Mouse (Mus musculus) limb, embryonic 15.5 days (tissue): ENCODE measurements at regions not wholly inside any gene's neighbourhood (a gene's known extent, or its start where the extent isn't known, plus 50 kb on each side); places are given as distances from the start of the nearest gene placed in this dataset.

Experiments used
- ATAC-seq: fragments of 200-750 bp; cut with Nextera tagmentation; 2 replicates; pipeline ENCODE4 v1.8.0; 2017; ENCODE audit warnings: low read depth, moderate TSS enrichment; ENCODE audit not compliant: insufficient number of reproducible peaks, low FRiP score, low TSS enrichment
- H3K27ac ChIP-seq: fragments of 300-500 bp; sonication (generic); 2 replicates; pipeline ENCODE4 v1.5.1; 2015; ENCODE audit warnings: moderate library complexity, mild to moderate bottlenecking, inconsistent platforms
- H3K27me3 ChIP-seq: fragments of 300-500 bp; sonication (generic); 2 replicates; pipeline ENCODE4 v1.6.1; 2015; ENCODE audit warnings: inconsistent platforms
- H3K36me3 ChIP-seq: fragments of 300-500 bp; sonication (generic); 2 replicates; pipeline ENCODE4 v1.6.1; 2015; ENCODE audit warnings: inconsistent platforms
- H3K4me1 ChIP-seq: fragments of 300-500 bp; sonication (generic); 2 replicates; pipeline ENCODE4 v1.6.1; 2015; ENCODE audit warnings: inconsistent platforms
- H3K4me2 ChIP-seq: fragments of 300-500 bp; sonication (generic); 2 replicates; pipeline ENCODE4 v1.6.1; 2015; ENCODE audit warnings: mild to moderate bottlenecking, inconsistent platforms
- H3K4me3 ChIP-seq: fragments of 300-500 bp; sonication (generic); 2 replicates; pipeline ENCODE4 v1.5.1; 2015; ENCODE audit warnings: mild to moderate bottlenecking, inconsistent platforms
- H3K9ac ChIP-seq: fragments of 300-500 bp; sonication (generic); 2 replicates; pipeline ENCODE4 v1.6.1; 2015; ENCODE audit warnings: inconsistent platforms
- H3K9me3 ChIP-seq: fragments of 300-500 bp; sonication (generic); 2 replicates; pipeline ENCODE4 v1.6.1; 2016; ENCODE audit warnings: inconsistent platforms
- WGBS: fragments of 180-500 bp; shearing (Covaris S2); methylation state at CpG from one replicate; pipeline ENCODE4 v1.1.7; 2015; 5-methylcytosine and 5-hydroxymethylcytosine counted together

- Histone ChIP-seq H3K4me1 (no peaks in the 10 kb centered on the region), H3K27ac (no peak overlapping the region), H3K36me3 (no peaks in the 10 kb centered on the region), H3K9me3 (no peaks in the 10 kb centered on the region), H3K4me3 (no peak overlapping the region), H3K9ac (no peak overlapping the region), H3K4me2 (no peak overlapping the region), H3K27me3 (no peaks in the 10 kb centered on the region)
- ATAC-seq, result no peak
- 58% methylated on average over 3 of the region's 3 CpGs for WGBS
Measured at GRCm38 (mm10) chr12:58530306-58530705, 261.2 kb upstream of the Clec14a start.

DNA sequence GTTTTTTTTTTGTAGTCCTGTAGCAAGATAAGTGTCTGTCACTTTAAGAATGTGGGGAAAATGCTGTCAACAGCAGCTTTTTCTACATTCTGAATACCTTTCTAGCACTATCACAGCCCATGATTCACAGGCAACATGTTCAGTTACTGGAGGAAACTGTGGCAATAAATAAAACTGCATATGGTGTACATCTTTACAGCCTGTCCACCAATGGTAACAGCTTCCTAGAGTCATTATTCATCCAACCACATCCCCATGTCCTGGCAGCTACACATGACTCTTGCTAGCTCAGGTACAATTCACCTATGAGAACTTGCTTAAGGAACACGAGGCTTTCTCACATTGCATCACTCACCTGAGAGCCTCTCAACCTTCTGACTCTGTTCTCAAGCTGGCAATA lies 247.7 kb upstream of the Clec14a start:
- H3K27me3 ChIP-seq, result no peaks in the 10 kb centered on the region
- 33% methylated on average over 1 of the region's 1 CpGs for WGBS
- no peaks in the 10 kb centered on the region for H3K9me3 ChIP-seq
- no peak overlapping the region for H3K4me2 ChIP-seq
- no peak overlapping the region for H3K9ac ChIP-seq
- no peaks in the 10 kb centered on the region for H3K4me1 ChIP-seq
- no peak for ATAC-seq
- H3K4me3 ChIP-seq, result no peak overlapping the region
- no peaks in the 10 kb centered on the region for H3K36me3 ChIP-seq
- H3K27ac ChIP-seq, result no peak overlapping the region

GRCm38 (mm10) chr12:58513951-58514350 lies 244.9 kb upstream of the Clec14a start:
- Histone ChIP-seq H3K9ac (no peak overlapping the region), H3K27ac (no peak overlapping the region), H3K4me2 (no peak overlapping the region), H3K9me3 (no peaks in the 10 kb centered on the region), H3K4me1 (no peaks in the 10 kb centered on the region), H3K4me3 (no peak overlapping the region), H3K36me3 (no peaks in the 10 kb centered on the region), H3K27me3 (no peaks in the 10 kb centered on the region)
- no peak for ATAC-seq
- WGBS, result 91% methylated on average over 1 of the region's 1 CpGs

GRCm38 (mm10) chr12:58512645-58513044 lies 243.6 kb upstream of the Clec14a start:
- Histone ChIP-seq H3K9me3 (no peaks in the 10 kb centered on the region), H3K4me2 (no peak overlapping the region), H3K27ac (no peak overlapping the region), H3K9ac (no peak overlapping the region), H3K27me3 (no peaks in the 10 kb centered on the region), H3K36me3 (no peaks in the 10 kb centered on the region), H3K4me1 (no peaks in the 10 kb centered on the region), H3K4me3 (no peak overlapping the region)
- 60% methylated on average over 7 of the region's 7 CpGs for WGBS
- no peak for ATAC-seq

DNA sequence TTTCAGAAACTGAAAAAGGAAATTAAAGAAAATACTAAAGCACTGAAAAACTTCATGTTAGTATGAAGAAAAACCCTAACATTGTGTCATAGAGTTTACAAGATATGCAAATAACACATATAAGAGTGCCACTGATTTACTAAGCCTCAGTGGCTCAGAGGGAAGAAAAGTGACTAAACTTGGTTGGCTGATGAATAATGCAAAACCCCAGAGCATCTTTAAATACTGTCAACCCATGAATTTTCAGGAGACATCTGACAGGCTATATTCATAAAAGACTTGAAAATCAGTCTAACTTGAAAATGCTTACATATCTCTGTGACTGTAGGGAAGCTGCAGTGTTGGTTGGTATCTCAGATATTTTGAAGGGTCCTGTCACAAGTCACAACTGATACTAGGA lies 235.2 kb upstream of the Clec14a start:
- Histone ChIP-seq H3K4me3 (no peak overlapping the region), H3K4me1 (no peaks in the 10 kb centered on the region), H3K27ac (no peak overlapping the region), H3K4me2 (no peak overlapping the region), H3K27me3 (no peaks in the 10 kb centered on the region), H3K9me3 (no peaks in the 10 kb centered on the region), H3K36me3 (no peaks in the 10 kb centered on the region), H3K9ac (no peak overlapping the region)
- ATAC-seq, result no peak

DNA sequence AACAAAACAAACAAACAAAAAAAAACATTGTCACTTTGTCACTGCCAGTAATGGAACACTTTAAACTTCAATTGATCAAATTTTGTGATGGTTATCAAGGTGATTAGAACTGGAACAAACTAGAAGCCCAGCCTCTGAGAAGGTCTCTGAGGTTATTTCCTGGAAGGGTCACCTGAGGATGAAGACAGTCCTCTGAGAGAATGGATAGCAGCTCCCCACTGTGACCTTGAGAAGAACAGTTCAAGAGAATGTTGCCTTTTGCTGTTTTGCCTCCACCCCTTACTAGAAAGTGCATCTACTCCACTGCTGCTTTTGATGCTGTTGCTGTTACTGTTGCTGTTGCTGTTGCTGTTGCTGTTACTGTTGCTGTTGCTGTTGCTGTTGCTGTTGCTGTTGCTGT lies 205.1 kb upstream of the Clec14a start:
- H3K4me2 ChIP-seq, result no peak overlapping the region
- H3K4me1 ChIP-seq, result no peaks in the 10 kb centered on the region
- H3K9ac ChIP-seq, result no peak overlapping the region
- ATAC-seq, result no peak
- H3K27ac ChIP-seq, result no peak overlapping the region
- no peaks in the 10 kb centered on the region for H3K27me3 ChIP-seq
- no peaks in the 10 kb centered on the region for H3K36me3 ChIP-seq
- H3K9me3 ChIP-seq, result no peaks in the 10 kb centered on the region
- H3K4me3 ChIP-seq, result no peak overlapping the region

DNA sequence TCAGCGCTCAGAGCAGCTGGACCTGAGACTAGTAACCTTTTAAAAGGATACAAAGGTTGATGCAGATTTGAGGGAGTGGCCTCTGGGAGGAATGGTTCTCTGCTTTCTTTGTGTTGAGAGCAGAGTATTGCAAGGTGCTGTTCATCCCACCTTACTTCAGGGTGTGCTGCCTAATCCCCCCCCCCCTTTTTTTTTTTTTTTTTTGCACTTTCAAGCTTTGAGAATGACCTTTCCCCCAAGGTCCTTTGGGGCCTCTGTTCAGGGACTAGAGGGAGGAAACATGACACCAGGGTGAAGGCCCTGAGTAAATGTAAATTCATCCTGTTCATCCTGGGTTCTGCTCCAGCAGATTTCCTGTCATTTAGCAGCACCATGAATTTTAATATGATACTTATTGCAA lies 204.4 kb upstream of the Clec14a start:
- H3K27me3 ChIP-seq, result no peaks in the 10 kb centered on the region
- H3K4me1 ChIP-seq, result no peaks in the 10 kb centered on the region
- no peaks in the 10 kb centered on the region for H3K9me3 ChIP-seq
- H3K27ac ChIP-seq, result no peak overlapping the region
- no peak overlapping the region for H3K4me2 ChIP-seq
- no peaks in the 10 kb centered on the region for H3K36me3 ChIP-seq
- H3K9ac ChIP-seq, result no peak overlapping the region
- H3K4me3 ChIP-seq, result no peak overlapping the region
- ATAC-seq, result no peak
- 68% methylated on average over 1 of the region's 1 CpGs for WGBS

DNA sequence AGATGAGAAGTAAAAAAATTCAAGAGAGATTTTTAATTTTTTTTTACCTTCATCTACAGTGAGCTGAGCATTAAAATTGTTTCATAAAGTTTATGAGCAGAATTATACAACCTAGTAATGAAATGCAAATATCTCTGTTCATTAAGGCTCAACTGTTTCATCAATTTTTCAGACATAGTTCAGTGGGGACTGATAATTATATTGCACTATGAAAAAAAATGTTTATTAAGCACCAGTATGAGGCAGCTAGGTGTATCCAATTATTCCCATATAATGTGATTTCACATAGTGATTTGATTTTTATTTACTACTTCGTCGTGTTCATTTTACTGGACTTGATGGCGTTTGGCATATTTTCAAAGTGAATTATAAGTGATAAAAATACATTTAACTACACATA lies 191.4 kb upstream of the Clec14a start:
- no peak overlapping the region for H3K27ac ChIP-seq
- no peaks in the 10 kb centered on the region for H3K36me3 ChIP-seq
- ATAC-seq, result no peak
- 56% methylated on average over 3 of the region's 3 CpGs for whole genome bisulfite sequencing
- H3K4me2 ChIP-seq, result no peak overlapping the region
- no peaks in the 10 kb centered on the region for H3K9me3 ChIP-seq
- no peak overlapping the region for H3K4me3 ChIP-seq
- H3K4me1 ChIP-seq, result no peaks in the 10 kb centered on the region
- no peak overlapping the region for H3K9ac ChIP-seq
- no peaks in the 10 kb centered on the region for H3K27me3 ChIP-seq

DNA sequence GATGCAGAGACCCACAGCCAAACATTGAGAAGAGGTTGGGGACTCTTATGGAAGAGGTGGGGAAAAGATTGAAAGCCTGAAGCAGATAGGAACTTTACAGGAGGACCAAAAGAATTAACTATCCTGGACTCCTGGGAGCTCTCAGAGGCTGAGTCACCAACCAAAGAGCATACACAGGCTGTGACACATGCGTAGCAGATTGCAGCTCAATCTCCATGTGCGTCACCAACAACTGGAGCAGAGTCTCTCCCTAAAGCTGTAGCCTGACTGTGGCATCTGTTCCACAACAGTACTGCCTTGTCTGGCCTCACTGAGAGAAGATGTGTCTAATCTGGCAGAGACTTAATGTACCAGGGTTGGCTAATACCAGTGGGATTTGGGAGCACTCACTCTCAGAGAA lies 185.7 kb upstream of the Clec14a start:
- 84% methylated on average over 2 of the region's 2 CpGs for WGBS
- no peaks in the 10 kb centered on the region for H3K9me3 ChIP-seq

GRCm38 (mm10) chr12:58443007-58443406 lies 173.9 kb upstream of the Clec14a start:
- Histone ChIP-seq H3K36me3 (no peaks in the 10 kb centered on the region), H3K4me1 (no peaks in the 10 kb centered on the region), H3K27me3 (no peaks in the 10 kb centered on the region), H3K9ac (no peak overlapping the region), H3K9me3 (no peaks in the 10 kb centered on the region), H3K27ac (no peak overlapping the region), H3K4me2 (no peak overlapping the region), H3K4me3 (no peak overlapping the region)
- 34% methylated on average over 3 of the region's 3 CpGs for WGBS
- no peak for ATAC-seq

More for the DNA sequence above, 185.7 kb upstream of the Clec14a start:
- no peak overlapping the region for H3K4me3 ChIP-seq
- no peaks in the 10 kb centered on the region for H3K36me3 ChIP-seq
- no peak overlapping the region for H3K4me2 ChIP-seq
- no peak overlapping the region for H3K27ac ChIP-seq
- no peak for ATAC-seq
- no peaks in the 10 kb centered on the region for H3K4me1 ChIP-seq
- no peak overlapping the region for H3K9ac ChIP-seq
- H3K27me3 ChIP-seq, result no peaks in the 10 kb centered on the region

DNA sequence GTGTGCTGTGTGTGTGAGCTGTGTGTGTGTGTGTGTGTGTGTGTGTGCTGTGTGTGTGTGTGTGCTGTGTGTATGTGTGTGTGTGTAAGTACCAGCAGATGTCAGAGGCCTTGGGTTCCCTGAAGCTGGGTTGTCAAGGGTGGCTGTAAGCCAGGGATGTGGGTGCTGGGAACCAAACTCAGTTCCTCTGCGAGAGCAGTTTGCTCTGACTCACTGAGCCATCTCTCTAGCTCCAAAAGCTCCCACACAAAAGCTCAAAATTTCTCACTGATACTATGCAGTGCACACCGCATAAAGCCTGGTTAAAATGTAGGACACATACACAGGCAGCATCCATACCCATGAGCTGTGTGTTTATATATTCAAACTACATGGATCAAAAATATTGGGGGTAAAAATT lies 172.9 kb upstream of the Clec14a start:
- Histone ChIP-seq H3K9me3 (no peaks in the 10 kb centered on the region), H3K36me3 (no peaks in the 10 kb centered on the region), H3K27ac (no peak overlapping the region), H3K4me1 (no peaks in the 10 kb centered on the region), H3K9ac (no peak overlapping the region), H3K4me2 (no peak overlapping the region), H3K4me3 (no peak overlapping the region), H3K27me3 (no peaks in the 10 kb centered on the region)
- ATAC-seq, result no peak
- 96% methylated on average over 2 of the region's 2 CpGs for WGBS

DNA sequence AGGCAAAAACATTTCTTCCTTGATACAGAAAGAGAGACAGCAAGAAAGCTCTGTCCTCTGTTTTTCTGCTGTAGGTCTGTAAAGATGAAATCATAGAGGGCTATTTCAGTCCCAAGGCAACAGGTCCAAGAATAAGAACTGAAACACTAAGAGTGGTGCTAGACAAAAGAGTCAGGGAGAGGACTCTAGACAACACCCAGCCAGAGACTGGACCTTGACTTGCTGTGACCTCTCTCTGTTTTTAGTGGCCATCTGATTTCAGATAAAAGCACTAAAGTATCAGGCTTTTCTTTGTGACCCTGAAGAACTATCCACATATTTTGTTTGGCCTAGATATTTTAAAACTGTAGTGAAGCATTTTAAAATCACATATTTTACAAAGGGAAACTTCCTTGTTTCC lies 171.6 kb upstream of the Clec14a start:
- Histone ChIP-seq H3K36me3 (no peaks in the 10 kb centered on the region), H3K4me2 (no peak overlapping the region), H3K9me3 (no peaks in the 10 kb centered on the region), H3K4me3 (no peak overlapping the region), H3K4me1 (no peaks in the 10 kb centered on the region), H3K27me3 (no peaks in the 10 kb centered on the region), H3K9ac (no peak overlapping the region), H3K27ac (no peak overlapping the region)
- no peak for ATAC-seq

DNA sequence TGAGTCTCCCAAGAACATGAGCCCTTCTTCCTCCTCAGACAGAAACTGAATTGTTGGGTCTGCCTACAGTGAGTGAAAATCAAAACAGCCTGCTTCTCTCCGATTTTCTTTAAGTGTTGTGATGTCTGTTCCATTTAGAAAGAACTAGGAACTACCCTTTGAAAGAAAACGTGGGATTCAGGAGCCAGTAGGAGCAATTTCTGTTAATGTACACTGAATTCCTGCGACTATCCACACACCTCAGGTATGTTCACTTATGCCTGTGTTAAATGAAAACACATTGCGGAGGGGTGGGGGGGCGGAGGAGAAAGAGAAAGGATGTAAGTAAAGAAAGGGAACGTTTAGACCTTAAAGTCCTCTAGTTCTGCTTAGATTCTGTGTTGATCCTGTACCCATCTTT lies 167.9 kb upstream of the Clec14a start:
- H3K27ac ChIP-seq, result no peak overlapping the region
- H3K9ac ChIP-seq, result no peak overlapping the region
- no peak overlapping the region for H3K4me2 ChIP-seq
- no peaks in the 10 kb centered on the region for H3K9me3 ChIP-seq
- H3K36me3 ChIP-seq, result no peaks in the 10 kb centered on the region
- 44% methylated on average over 6 of the region's 6 CpGs for WGBS
- H3K4me1 ChIP-seq, result no peaks in the 10 kb centered on the region
- H3K27me3 ChIP-seq, result no peaks in the 10 kb centered on the region
- H3K4me3 ChIP-seq, result no peak overlapping the region
- ATAC-seq, result no peak
